Mouse (Mus musculus): ENCODE data around the gene Grin3b.

- TF ChIP-seq CTCF (IDR thresholded peaks at IDR 0.05) (no peak), EP300 (IDR thresholded peaks at IDR 0.05) (no peak)
Observed at GRCm38 (mm10) chr10:79997819-79998218, 27.3 kb downstream of the Grin3b start.

Data from lung, postnatal 0 days (tissue).